Mouse (Mus musculus) natural killer cell, adult 2 months (primary cell): Measurements from ENCODE around the gene Fdx1l.
"Not testable (repeated sequence)": the region's sequence is repeated elsewhere in the genome, so short reads cannot be mapped to it uniquely, and the experiment has no call there.

ENCODE experiments used
- DNase-seq, 2 experiments: peaks; one replicate each; pipeline ENCODE4 v3.0.0; 2022; ENCODE audit warnings: low spot score in 2 of 2

Gene Fdx1l

DNA sequence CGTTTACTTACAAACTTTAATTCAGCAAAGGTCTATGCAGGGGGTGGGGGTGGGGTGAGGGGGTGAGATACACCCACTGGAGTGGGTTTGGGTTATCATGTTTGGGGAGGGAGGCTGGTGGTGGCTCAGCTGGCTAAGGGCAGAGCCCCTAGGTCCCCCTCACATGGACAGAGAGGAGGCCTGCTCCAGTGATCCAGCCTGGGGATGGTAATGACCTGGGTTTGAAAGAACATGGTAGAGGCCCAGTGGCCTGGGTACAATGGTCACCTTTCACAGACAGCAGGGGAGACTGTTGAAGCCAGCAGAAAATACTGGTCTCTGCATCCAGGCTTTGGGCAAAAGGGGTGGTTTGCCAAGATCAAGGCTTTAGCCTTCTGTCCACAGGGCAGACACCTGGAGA is 759 bp upstream of the Fdx1l start:
- DNase-seq = no peak

DNA sequence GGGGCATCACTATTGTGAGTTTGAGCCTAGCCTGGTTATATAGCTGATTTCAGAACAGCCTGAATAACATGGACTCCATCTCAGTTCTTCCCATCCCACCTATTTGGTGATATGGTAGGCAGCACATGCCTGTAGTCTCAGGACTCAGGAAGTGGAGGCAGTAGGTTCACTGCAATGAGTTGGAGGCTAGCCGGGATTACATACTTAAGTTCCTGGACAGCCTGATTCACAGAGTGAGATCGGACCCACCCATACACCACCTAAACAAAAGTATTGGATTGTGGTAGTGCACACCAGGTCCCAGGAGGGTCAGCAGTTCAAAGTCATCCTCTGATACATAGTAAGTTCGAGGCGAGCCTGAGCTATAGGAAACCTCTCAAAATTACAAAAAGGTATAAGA is 773 bp downstream of the Fdx1l start:
- no peak for DNase-seq

GRCm38 (mm10) chr9:21067006-21067684 is 6.3 kb downstream of the Fdx1l start, which contains the start of gene Zglp1:
TSS of gene Zglp1 (minus strand) at chr9:21067093.
- DNase-seq = no peak

DNA sequence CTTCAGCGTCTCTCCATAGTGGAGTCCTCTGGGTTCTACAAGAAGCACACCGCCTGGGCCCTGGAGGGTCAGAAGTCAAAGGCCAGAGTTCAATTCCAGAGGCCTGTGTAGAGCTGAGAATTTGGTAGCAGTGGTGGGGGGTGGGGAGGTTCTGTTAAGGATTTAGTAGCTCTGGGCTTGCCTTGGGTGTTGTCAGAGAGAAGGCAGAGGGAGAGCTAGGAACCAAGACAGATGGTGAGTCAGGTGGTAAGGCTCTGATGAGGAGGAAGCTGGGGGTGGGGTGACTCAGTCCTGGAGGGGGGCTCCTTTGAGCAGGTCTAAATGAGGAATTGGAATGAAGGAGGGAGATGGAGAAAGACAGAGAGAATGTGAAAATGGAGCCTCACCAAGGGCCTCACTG is 10.5 kb downstream of the Fdx1l start:
- no peak for DNase-seq

DNA sequence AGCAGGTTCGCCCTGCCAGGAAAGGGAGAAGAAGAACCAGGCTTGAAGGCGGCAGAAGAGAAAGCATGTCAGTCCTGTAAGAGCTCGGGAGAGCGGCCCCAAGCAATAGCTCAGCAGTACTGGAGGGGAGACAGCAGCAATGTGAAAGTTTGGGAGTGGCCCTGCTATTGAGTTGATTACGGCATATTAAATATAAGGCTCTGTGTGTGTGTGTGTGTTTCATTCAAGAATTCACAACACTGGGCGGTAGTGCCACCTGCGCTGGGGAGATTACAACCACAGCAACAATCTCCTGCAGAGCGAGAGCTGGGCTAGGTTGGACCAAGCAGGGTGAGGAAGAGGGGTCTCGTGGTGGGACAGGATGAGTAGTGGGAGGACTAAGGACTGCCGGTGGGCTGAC is 21.8 kb downstream of the Fdx1l start:
- no peak for DNase-seq

DNA sequence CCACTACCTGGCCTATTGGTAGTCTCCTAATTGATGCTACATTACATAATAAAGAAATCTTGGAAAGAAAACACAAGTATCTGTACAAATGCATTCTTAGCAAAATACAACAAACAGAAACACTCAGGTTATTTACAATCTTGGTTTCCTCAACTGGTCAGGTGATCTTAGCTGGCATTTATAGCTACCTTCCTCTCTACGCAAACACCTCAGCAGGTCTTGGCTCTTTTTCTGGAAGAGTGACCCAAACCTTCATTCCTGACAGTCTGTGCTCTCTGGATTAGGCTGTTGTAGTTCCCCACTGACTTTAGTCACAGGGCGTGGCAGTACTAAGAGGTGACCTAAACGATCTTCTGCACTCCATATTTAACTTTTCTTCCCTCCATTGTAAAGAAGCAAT is 28.2 kb downstream of the Fdx1l start:
- no peak for DNase-seq

DNA sequence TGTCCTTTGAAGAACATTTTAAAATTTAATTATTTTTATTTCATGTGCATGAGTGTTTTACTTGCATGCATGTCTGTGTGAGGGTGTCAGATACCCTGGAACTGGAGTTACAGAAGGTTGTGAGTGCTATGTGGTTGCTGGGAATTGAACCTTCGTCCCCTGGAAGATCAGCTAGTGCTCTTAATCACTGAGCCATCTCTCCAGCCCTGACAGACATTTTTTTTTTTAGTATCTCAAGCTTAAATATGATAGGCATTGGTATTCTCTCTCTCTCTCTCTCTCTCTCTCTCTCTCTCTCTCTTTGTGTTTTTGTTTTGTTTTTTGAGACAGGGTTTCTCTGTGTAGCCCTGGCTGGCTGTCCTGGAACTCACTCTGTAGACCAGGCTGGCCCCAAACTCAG is 28.6 kb downstream of the Fdx1l start:
- DNase-seq = not testable (repeated sequence)

DNA sequence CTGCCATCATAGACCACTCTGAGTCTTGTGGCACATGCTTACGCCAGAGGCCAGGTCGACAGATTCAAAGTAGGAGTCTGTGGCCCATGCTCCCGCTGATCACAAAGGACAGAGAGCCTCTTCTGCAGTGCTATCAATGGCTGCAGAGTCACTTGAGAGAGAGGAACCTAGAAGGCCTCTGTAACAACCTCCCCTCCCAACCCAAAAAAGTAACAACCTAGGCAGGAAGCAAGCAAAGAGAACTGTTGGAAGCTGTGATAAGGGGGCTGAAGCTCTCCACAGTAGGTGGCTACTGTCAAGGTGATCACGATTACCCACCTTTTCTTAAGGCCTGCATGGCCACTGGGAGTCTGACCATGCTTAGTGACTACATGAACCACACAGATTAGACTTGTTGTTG is 29.9 kb downstream of the Fdx1l start:
- no peak for DNase-seq

DNA sequence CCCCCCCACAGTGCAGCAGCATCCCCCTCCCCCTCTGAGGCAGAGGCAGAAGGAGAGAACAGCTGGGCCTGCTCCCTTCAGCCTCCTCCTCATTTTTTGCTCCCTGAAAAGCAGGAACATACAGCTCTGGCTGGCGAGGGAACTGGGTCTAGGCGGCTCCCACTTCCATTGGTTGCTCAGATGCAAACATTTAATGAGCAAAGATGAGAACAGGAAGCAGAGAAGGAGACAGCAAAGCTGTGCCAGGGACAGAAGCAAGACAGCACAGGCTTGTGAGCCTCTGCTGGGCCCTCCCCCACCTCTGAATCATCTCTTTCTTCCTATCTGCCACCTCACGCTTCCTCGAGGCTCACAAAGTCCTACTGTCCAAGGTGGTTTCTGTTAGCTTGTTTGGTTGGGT is 32.1 kb downstream of the Fdx1l start:
- no peak for DNase-seq

DNA sequence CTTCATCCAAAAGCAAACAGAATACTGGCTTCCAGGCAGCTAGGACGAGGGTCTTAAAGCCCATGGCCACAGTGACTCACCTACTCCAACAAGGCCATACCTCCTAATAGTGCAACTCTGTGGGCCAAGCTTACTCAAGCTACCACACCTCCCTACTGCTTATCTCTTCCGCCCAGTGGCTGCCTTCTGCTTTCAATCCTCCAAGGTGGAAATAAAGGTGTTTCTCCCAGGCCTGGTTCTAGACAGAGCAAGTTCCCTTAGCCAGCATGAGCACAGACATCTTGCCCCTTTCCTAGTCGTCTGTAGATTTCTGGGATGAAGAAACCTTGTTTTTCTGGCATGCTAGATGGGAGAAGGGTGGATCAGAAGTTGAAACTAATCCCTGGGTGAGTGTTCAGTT is 33.6 kb downstream of the Fdx1l start:
- no peak for DNase-seq

GRCm38 (mm10) chr9:21037481-21037891 is 35.9 kb downstream of the Fdx1l start:
- no peak for DNase-seq

- DNase-seq = no peak
Measured at GRCm38 (mm10) chr9:21036666-21037065, 36.7 kb downstream of the Fdx1l start.

GRCm38 (mm10) chr9:21036161-21036560 is 37.3 kb downstream of the Fdx1l start:
- DNase-seq = no peak

- DNase-seq = no peak
Measured at GRCm38 (mm10) chr9:21035586-21035985, 37.8 kb downstream of the Fdx1l start.

DNA sequence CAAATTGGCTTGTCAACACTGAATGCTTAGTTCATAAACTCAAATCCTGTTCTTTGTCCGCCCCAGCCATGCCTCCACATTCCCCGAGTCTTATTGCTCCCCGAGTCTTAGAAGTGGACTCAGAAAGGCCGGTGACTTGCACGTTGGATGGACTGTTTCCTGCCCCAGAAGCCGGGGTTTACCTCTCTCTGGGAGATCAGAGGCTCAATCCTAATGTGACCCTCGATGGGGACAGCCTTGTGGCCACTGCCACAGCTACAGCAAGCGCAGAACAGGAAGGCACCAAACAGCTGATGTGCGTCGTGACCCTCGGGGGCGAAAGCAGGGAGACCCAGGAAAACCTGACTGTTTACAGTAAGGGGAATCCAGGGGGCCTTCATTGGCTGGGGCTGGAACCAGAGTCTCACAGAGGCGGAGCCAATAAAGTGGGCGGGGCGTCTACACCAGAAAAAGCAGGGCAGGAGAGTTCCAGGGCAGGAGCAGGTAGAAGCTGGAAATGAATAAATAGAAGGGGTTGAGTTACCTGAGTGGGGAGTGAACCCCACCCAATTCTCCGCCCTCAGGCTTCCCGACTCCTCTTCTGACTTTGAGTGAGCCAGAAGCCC is 38.8 kb downstream of the Fdx1l start:
- DNase-seq = no peak

GRCm38 (mm10) chr9:21033136-21033535 is 40.3 kb downstream of the Fdx1l start:
- DNase-seq = peak; percentile 83 to 84

DNA sequence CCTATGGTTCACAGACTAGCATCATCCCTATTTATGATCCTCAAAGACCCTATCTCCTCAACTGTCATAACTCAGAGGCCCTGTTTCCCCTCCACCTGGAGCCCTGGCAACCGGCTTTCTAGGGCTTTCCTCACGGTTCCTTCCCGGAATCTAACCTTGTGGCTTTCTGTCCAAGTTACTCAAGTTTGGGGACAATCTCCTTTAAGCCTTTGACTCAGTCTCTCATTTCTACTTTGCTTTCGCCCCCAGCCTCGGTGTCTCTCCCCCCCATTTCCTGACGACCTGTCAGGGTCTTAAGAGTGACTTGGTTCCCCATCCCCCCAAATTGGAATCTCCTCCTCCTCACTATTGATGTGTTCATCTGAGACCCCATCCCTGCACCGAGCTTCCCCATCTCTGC is 40.9 kb downstream of the Fdx1l start:
- DNase-seq = no peak

DNA sequence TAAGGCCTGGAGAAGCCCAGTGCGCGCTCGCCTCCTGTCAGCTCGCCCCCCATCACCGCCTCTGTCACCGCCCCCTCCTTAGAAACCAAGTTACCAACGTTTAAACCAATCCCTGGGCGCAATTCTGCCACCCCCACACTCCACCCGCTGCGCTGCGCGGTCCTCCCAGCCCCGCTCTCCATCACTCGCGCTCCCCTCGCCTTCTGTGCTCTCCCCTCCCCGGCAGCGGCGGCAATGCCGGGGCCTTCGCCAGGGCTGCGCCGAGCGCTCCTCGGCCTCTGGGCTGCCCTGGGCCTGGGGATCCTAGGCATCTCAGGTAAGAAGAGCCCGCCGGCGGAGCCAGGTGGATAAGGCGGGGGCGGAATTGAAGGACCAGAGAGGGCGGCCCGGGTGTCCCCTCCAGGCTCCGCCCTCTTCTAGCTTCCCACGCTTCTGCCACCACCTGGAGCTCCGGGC is 41.5 kb downstream of the Fdx1l start, which contains the start of gene Icam5:
Icam5 (plus strand) TSS at position 178 of the 456 bp plus-strand sequence.
- DNase-seq = no peak

DNA sequence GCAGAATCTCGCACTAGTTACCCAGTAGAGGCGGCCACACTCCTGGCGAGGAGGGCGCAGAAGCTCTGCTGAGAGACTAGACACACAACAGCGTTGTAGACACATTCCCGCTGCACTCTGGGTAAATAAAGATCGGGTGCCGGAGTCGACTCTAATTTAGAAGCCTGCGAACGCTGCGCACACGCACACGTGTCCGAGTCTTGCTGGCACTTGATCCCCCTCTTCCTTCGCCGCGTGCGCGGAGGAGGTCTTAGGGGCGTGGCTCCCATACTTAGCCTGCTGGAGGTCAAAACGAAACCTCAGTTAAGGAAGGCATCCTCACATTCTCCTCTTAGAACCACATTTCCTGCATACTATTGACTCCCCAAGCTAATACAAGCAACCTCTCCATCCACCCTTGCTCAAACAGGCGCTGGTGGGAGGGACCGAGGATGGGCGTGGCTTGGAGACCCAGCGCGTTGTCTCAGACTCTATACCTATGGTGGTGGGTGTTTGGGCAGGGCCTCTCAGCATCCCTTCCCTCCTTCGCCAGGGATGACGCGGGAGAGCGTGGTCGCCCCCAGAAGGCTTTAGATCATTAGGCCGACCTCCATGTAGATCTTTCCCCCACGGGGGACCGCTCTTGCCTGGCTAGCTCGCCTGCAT is 42.0 kb downstream of the Fdx1l start:
- DNase-seq = peak in 1 of 2 experiments; percentile 70

GRCm38 (mm10) chr9:21030781-21031250 is 42.6 kb downstream of the Fdx1l start:
- DNase-seq = peak; percentile 91 to 92

- DNase-seq = no peak
Measured at GRCm38 (mm10) chr9:21030055-21030600, 43.3 kb downstream of the Fdx1l start.

GRCm38 (mm10) chr9:21029291-21030054 is 43.9 kb downstream of the Fdx1l start, which contains the start of gene Icam4:
TSS of gene Icam4 (plus strand) at chr9:21029373.
- DNase-seq = peak; percentile 70 to 81
